Mouse (Mus musculus) neural tube, embryonic 11.5 days (tissue): ENCODE measurements around the gene 9930104L06Rik. TPM values are rescaled to one million over a fixed set of nuclear protein-coding genes. Genes with fewer than 3 reads are reported as not detected.

Experiments
- ATAC-seq: fragments of 200-750 bp; cut with Nextera tagmentation; 2 replicates; pipeline ENCODE4 v1.8.0; 2017; ENCODE audit warnings: moderate number of reproducible peaks, mild to moderate bottlenecking, moderate TSS enrichment, moderate library complexity; ENCODE audit not compliant: insufficient read depth, low FRiP score, low TSS enrichment
- DNase-seq: peaks from one replicate; pipeline ENCODE4 v3.0.0-alpha.2; 2015; ENCODE audit warnings: low spot score
- H3K27ac ChIP-seq: fragments of 300-500 bp; sonication (generic); 2 replicates; pipeline ENCODE4 v1.5.1; 2014; ENCODE audit warnings: low read depth, mild to moderate bottlenecking, low read length
- H3K27me3 ChIP-seq: fragments of 300-500 bp; sonication (generic); 2 replicates; pipeline ENCODE4 v1.6.1; 2014; ENCODE audit warnings: mild to moderate bottlenecking, low read length, mixed read lengths; ENCODE audit not compliant: control insufficient read depth, insufficient read depth
- H3K36me3 ChIP-seq: fragments of 300-500 bp; sonication (generic); 2 replicates; pipeline ENCODE4 v1.6.1; 2014; ENCODE audit warnings: mild to moderate bottlenecking, low read length, moderate library complexity, mixed read lengths; ENCODE audit not compliant: control insufficient read depth, insufficient read depth
- H3K4me1 ChIP-seq: fragments of 300-500 bp; sonication (generic); 2 replicates; pipeline ENCODE4 v1.6.1; 2014; ENCODE audit warnings: low read length, mixed read lengths; ENCODE audit not compliant: control insufficient read depth, insufficient read depth
- H3K4me2 ChIP-seq: fragments of 300-500 bp; sonication (generic); 2 replicates; pipeline ENCODE4 v1.6.1; 2014; ENCODE audit warnings: low read depth, mild to moderate bottlenecking, moderate library complexity
- H3K4me3 ChIP-seq: fragments of 300-500 bp; sonication (generic); 2 replicates; pipeline ENCODE4 v1.5.1; 2014; ENCODE audit warnings: low read depth, low read length
- H3K9ac ChIP-seq: fragments of 300-500 bp; sonication (generic); 2 replicates; pipeline ENCODE4 v1.6.1; 2014; ENCODE audit warnings: mild to moderate bottlenecking, low read length
- H3K9me3 ChIP-seq: fragments of 300-500 bp; sonication (generic); 2 replicates; pipeline ENCODE4 v1.6.1; 2016; ENCODE audit warnings: low read length; ENCODE audit not compliant: control insufficient read depth
- WGBS: fragments of 180-500 bp; shearing (Covaris S2); extraction: QIAGEN DNeasy Blood & Tissue Kit; methylation state at CpG from one replicate; pipeline ENCODE4 v1.1.7; 2014; 5-methylcytosine and 5-hydroxymethylcytosine counted together
- polyA plus RNA-seq: library from polyadenylated mRNA; unstranded; fragments of >200 nt; fragmentation: Nextera tagmentation; extraction: Ambion mirVana; gene quantifications from 2 replicates; pipeline ENCODE4 v1.2.1, GENCODE M21; 2014

Gene 9930104L06Rik
- polyA plus RNA-seq, 1 experiment from 2014 or later = 4.9 TPM

- Histone ChIP-seq H3K4me1 (peaks cover 6% of the 10 kb centered on the region; the same call in 1 of the 2 replicates), H3K27ac (no peak overlapping the region), H3K9ac (no peak overlapping the region), H3K9me3 (no peaks in the 10 kb centered on the region), H3K4me2 (no peak overlapping the region), H3K36me3 (no peaks in the 10 kb centered on the region), H3K27me3 (no peaks in the 10 kb centered on the region), H3K4me3 (no peak overlapping the region)
- whole genome bisulfite sequencing = 50% methylated on average over 6 of the region's 6 CpGs
- ATAC-seq = no peak
- no peak for DNase-seq
Measured at GRCm38 (mm10) chr4:124968711-124969110, 31.9 kb downstream of the 9930104L06Rik start.

GRCm38 (mm10) chr4:124969219-124969848 is 32.5 kb downstream of the 9930104L06Rik start:
- no peaks in the 10 kb centered on the region for H3K27me3 ChIP-seq
- ATAC-seq = no peak
- peaks cover 6% of the 10 kb centered on the region; the same call in 1 of the 2 replicates for H3K4me1 ChIP-seq
- 83% methylated on average over 7 of the region's 7 CpGs for WGBS
- DNase-seq = no peak
- no peaks in the 10 kb centered on the region for H3K9me3 ChIP-seq
- no peak overlapping the region for H3K4me3 ChIP-seq
- H3K36me3 ChIP-seq = no peaks in the 10 kb centered on the region
- no peak overlapping the region for H3K9ac ChIP-seq
- no peak overlapping the region for H3K27ac ChIP-seq
- no peak overlapping the region for H3K4me2 ChIP-seq

DNA sequence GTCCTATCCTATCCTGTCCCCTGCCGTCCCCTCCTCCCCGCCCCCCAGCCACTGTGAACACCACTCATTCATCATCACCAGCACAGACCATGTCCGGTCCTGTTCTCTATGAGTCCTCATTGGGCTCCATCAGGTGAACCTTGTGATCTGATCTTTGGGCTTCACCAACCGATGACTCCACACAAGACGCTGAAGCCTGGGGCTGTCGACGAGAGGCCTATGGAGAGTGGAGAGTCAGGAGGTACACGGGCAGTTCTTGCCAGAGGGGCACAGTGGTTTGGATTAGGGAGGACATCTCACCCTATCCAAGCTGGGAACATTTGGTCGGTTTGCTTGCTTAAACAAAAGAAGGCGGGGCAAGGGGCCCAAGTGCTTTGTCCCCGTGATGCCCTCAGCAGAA is 33.3 kb downstream of the 9930104L06Rik start:
- 67% methylated on average over 11 of the region's 11 CpGs for WGBS

GRCm38 (mm10) chr4:124970677-124971076 is 33.8 kb downstream of the 9930104L06Rik start:
- no peaks in the 10 kb centered on the region for H3K9me3 ChIP-seq
- WGBS = 42% methylated on average over 5 of the region's 5 CpGs
- H3K4me2 ChIP-seq = no peak overlapping the region
- H3K4me3 ChIP-seq = no peak overlapping the region
- DNase-seq = no peak
- no peak overlapping the region for H3K27ac ChIP-seq
- no peak overlapping the region for H3K9ac ChIP-seq
- H3K36me3 ChIP-seq = no peaks in the 10 kb centered on the region
- ATAC-seq = no peak
- H3K27me3 ChIP-seq = no peaks in the 10 kb centered on the region
- no peaks in the 10 kb centered on the region for H3K4me1 ChIP-seq

More for the DNA sequence above, 33.3 kb downstream of the 9930104L06Rik start:
- no peaks in the 10 kb centered on the region for H3K9me3 ChIP-seq
- no peaks in the 10 kb centered on the region for H3K36me3 ChIP-seq
- no peak overlapping the region for H3K4me3 ChIP-seq
- no peak overlapping the region for H3K9ac ChIP-seq
- H3K4me1 ChIP-seq = peaks cover 3% of the 10 kb centered on the region; the same call in 1 of the 2 replicates
- H3K4me2 ChIP-seq = no peak overlapping the region
- no peak for ATAC-seq
- H3K27ac ChIP-seq = no peak overlapping the region
- no peaks in the 10 kb centered on the region for H3K27me3 ChIP-seq
- DNase-seq = no peak

DNA sequence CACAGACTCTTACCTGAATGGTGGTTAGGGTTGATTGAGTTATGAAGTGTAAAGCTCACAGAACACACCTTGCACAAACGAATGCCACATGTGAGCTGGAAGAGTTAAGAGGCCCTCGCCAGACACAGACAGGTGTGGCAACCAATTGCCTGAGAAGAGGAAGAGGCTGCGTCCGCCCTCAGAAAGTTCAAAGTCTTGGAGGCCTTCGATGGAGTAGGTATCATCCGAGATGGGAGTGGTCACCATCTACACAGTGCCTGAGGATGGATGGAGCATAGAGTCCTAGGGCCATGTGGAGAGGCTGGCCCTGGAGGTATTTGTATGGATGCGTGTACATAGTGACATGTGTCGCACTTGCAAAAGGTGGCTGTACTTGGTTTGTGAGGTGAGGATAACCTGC is 34.2 kb downstream of the 9930104L06Rik start:
- no peaks in the 10 kb centered on the region for H3K4me1 ChIP-seq
- H3K9ac ChIP-seq = no peak overlapping the region
- ATAC-seq = no peak
- no peaks in the 10 kb centered on the region for H3K9me3 ChIP-seq
- WGBS = 85% methylated on average over 8 of the region's 8 CpGs
- no peak for DNase-seq
- H3K27me3 ChIP-seq = no peaks in the 10 kb centered on the region
- no peaks in the 10 kb centered on the region for H3K36me3 ChIP-seq
- no peak overlapping the region for H3K4me3 ChIP-seq
- no peak overlapping the region for H3K27ac ChIP-seq
- H3K4me2 ChIP-seq = no peak overlapping the region

- H3K4me3 ChIP-seq = no peak overlapping the region
- no peaks in the 10 kb centered on the region for H3K9me3 ChIP-seq
- H3K9ac ChIP-seq = no peak overlapping the region
- 35% methylated on average over 9 of the region's 9 CpGs for WGBS
- no peak overlapping the region for H3K27ac ChIP-seq
- no peak overlapping the region for H3K4me2 ChIP-seq
- H3K36me3 ChIP-seq = no peaks in the 10 kb centered on the region
- ATAC-seq (no peak), DNase-seq (no peak)
- H3K4me1 ChIP-seq = no peaks in the 10 kb centered on the region
- H3K27me3 ChIP-seq = no peaks in the 10 kb centered on the region
Measured at GRCm38 (mm10) chr4:124972316-124972715, 35.5 kb downstream of the 9930104L06Rik start.

DNA sequence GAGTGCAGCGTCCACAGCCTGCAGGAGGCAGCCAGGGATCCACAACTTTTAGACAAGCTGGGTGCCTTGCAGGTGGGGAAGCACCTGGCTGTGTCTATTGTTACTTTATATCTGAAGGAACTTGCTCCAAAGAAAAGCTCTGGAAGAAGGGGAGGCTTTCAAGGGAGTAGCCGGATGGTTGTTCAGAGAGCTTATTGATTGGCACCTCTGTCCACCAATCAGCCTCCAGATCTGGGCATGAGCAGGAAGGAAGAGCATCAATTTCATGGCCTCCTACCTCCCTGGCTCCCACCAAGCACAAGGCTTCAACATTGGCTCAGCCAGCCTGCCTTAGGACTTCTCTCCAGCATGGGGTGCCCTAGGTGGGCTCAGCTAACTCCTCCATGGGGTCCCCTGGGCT is 36.4 kb downstream of the 9930104L06Rik start:
- Histone ChIP-seq H3K4me1 (no peaks in the 10 kb centered on the region), H3K9me3 (no peaks in the 10 kb centered on the region), H3K4me3 (no peak overlapping the region), H3K9ac (no peak overlapping the region), H3K4me2 (no peak overlapping the region), H3K27ac (no peak overlapping the region), H3K36me3 (no peaks in the 10 kb centered on the region), H3K27me3 (no peaks in the 10 kb centered on the region)
- 85% methylated on average over 2 of the region's 2 CpGs for WGBS
- DNase-seq = no peak
- no peak for ATAC-seq

DNA sequence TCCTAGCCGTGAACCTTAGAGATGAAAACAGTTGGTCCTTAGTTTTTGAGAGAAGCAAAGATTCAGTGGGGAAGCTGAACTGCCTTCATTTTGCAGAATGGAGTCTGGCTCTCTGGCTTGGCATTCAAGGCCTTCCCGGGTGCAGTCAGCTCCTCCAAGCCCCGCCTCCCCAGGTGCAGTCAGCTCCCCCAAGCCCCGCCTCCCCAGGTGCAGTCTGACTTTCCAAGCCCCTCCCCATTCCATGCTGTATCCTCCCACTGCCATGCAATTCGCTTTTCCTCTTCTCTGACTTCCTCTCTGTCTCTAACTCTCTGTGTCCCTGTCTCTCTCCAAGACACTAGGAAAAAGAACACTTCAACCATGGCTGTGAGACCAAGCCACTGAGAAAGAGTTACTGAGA is 41.4 kb downstream of the 9930104L06Rik start:
- no peak overlapping the region for H3K27ac ChIP-seq
- ATAC-seq (no peak), DNase-seq (no peak)
- no peaks in the 10 kb centered on the region for H3K4me1 ChIP-seq
- H3K9me3 ChIP-seq = no peaks in the 10 kb centered on the region
- no peaks in the 10 kb centered on the region for H3K36me3 ChIP-seq
- no peak overlapping the region for H3K9ac ChIP-seq
- H3K4me2 ChIP-seq = no peak overlapping the region
- WGBS = 34% methylated on average over 5 of the region's 5 CpGs
- H3K4me3 ChIP-seq = no peak overlapping the region
- peaks cover 7% of the 10 kb centered on the region; the same call in 1 of the 2 replicates for H3K27me3 ChIP-seq

DNA sequence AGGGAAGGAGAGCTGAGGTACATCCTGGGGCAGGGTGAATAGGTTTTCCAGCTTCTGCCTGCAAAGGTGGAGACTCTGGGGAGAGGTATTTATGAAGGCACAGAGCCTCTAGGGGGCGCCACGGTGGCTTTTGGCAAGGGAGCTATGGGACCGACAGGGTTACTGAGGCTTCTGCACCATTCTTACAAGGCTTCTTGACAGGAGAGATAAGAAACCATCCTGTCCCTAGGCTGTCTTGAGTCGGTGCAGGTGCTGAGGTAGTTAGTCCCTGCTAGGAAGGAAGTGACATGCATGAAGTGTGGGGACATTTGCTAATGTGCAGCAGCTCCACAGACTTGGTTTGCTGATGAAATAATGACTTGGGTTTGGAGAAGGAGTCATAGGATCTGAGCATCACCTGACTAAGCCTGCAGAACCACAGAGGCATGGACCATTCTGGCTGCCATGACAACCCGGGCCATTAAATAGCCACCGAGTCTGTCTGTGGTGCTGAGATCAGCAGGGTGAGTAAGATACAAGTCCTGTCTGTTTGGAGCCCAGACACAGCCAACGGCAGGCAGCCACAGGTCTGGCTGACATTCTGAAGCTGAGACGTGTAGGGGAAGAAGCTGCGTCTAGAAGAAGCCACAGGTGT is 47.2 kb downstream of the 9930104L06Rik start:
- no peak overlapping the region for H3K4me2 ChIP-seq
- no peak overlapping the region for H3K9ac ChIP-seq
- H3K9me3 ChIP-seq = no peaks in the 10 kb centered on the region
- 18% methylated on average over 9 of the region's 9 CpGs for WGBS
- no peaks in the 10 kb centered on the region for H3K36me3 ChIP-seq
- no peak overlapping the region for H3K27ac ChIP-seq
- H3K4me3 ChIP-seq = no peak overlapping the region
- DNase-seq (no peak), ATAC-seq (no peak)
- H3K4me1 ChIP-seq = peaks cover 5% of the 10 kb centered on the region; the same call in 1 of the 2 replicates
- peaks cover 64% of the 10 kb centered on the region for H3K27me3 ChIP-seq
